Mouse (Mus musculus): ENCODE results near the gene Klhl20. TPM values are rescaled to one million over a fixed set of nuclear protein-coding genes. Genes with fewer than 3 reads are reported as not detected.

Klhl20 gene
- total and polyA plus RNA-seq, 3 experiments, result 2.9 to 52.5 (median 27.3) TPM

- ATAC-seq (ENCODE audit: extremely low read depth, insufficient number of reproducible peaks, low FRiP score, poor library complexity, severe bottlenecking) (no peak; the same call in 1 of the 2 replicates), DNase-seq (ENCODE audit: low spot score) (no peak)
- H3K4me3 ChIP-seq (ENCODE audit: low read depth, low read length), result no peak overlapping the region
- H3K9me3 ChIP-seq (replicated peaks), result no peaks in the 10 kb centered on the region
- TF ChIP-seq TAL1 (conservative IDR thresholded peaks at IDR 0.05; ENCODE audit: low read depth, low read length) (no peak), GATA1 (IDR thresholded peaks at IDR 0.05; ENCODE audit: borderline replicate concordance, low read length) (no peak), CTCF (IDR thresholded peaks at IDR 0.05; ENCODE audit: low read depth, low read length) (no peak), GATA2 (IDR thresholded peaks at IDR 0.05; ENCODE audit: borderline replicate concordance, low read depth, low read length) (no peak), POLR2AphosphoS5 (IDR thresholded peaks at IDR 0.05; ENCODE audit: insufficient replicate concordance, low read depth, low read length) (no peak)
- peaks cover 11% of the 10 kb centered on the region for H3K27me3 ChIP-seq (ENCODE audit: insufficient read depth, low read length)
- no peaks in the 10 kb centered on the region for H3K36me3 ChIP-seq (replicated peaks)
- H3K4me1 ChIP-seq (ENCODE audit: insufficient read depth, low read depth, low read length), result peaks cover 13% of the 10 kb centered on the region; the same call in 1 of the 2 replicates
Observed at GRCm38 (mm10) chr1:161139496-161139895, 8.2 kb upstream of the Klhl20 start.

GRCm38 (mm10) chr1:161126461-161126860 lies 4.8 kb downstream of the Klhl20 start:
- peaks cover 15% of the 10 kb centered on the region for H3K4me1 ChIP-seq (ENCODE audit: insufficient read depth, low read depth, low read length)
- no peak overlapping the region for H3K4me3 ChIP-seq (ENCODE audit: low read depth, low read length)
- H3K27me3 ChIP-seq (ENCODE audit: insufficient read depth, low read length), result no peaks in the 10 kb centered on the region
- H3K9me3 ChIP-seq (replicated peaks), result no peaks in the 10 kb centered on the region
- ATAC-seq (ENCODE audit: extremely low read depth, insufficient number of reproducible peaks, low FRiP score, poor library complexity, severe bottlenecking) (no peak), DNase-seq (ENCODE audit: low spot score) (no peak)
- TF ChIP-seq GATA1 (IDR thresholded peaks at IDR 0.05; ENCODE audit: borderline replicate concordance, low read length) (no peak), CTCF (IDR thresholded peaks at IDR 0.05; ENCODE audit: low read depth, low read length) (no peak), POLR2AphosphoS5 (IDR thresholded peaks at IDR 0.05; ENCODE audit: insufficient replicate concordance, low read depth, low read length) (no peak), TAL1 (conservative IDR thresholded peaks at IDR 0.05; ENCODE audit: low read depth, low read length) (no peak), GATA2 (IDR thresholded peaks at IDR 0.05; ENCODE audit: borderline replicate concordance, low read depth, low read length) (no peak)
- peaks cover 42% of the 10 kb centered on the region for H3K36me3 ChIP-seq (replicated peaks)

- no peaks in the 10 kb centered on the region for H3K9me3 ChIP-seq (replicated peaks)
- ATAC-seq (ENCODE audit: extremely low read depth, insufficient number of reproducible peaks, low FRiP score, poor library complexity, severe bottlenecking) (no peak), DNase-seq (ENCODE audit: low spot score) (no peak)
- H3K4me3 ChIP-seq (ENCODE audit: low read depth, low read length), result no peak overlapping the region
- no peaks in the 10 kb centered on the region for H3K27me3 ChIP-seq (ENCODE audit: insufficient read depth, low read length)
- H3K36me3 ChIP-seq (replicated peaks), result peaks cover 39% of the 10 kb centered on the region
- peaks cover 6% of the 10 kb centered on the region; the same call in 1 of the 2 replicates for H3K4me1 ChIP-seq (ENCODE audit: insufficient read depth, low read depth, low read length)
- TF ChIP-seq GATA1 (IDR thresholded peaks at IDR 0.05; ENCODE audit: borderline replicate concordance, low read length), result no peak
- TF ChIP-seq CTCF (IDR thresholded peaks at IDR 0.05; ENCODE audit: low read depth, low read length), result no peak
- TF ChIP-seq POLR2AphosphoS5 (IDR thresholded peaks at IDR 0.05; ENCODE audit: insufficient replicate concordance, low read depth, low read length), result no peak
- no peak for TF ChIP-seq GATA2 (IDR thresholded peaks at IDR 0.05; ENCODE audit: borderline replicate concordance, low read depth, low read length)
- TF ChIP-seq TAL1 (conservative IDR thresholded peaks at IDR 0.05; ENCODE audit: low read depth, low read length), result no peak
Observed at GRCm38 (mm10) chr1:161122661-161123418, 8.5 kb downstream of the Klhl20 start.

GRCm38 (mm10) chr1:161114591-161114990 lies 16.7 kb downstream of the Klhl20 start:
- no peaks in the 10 kb centered on the region for H3K27me3 ChIP-seq (ENCODE audit: insufficient read depth, low read length)
- no peaks in the 10 kb centered on the region for H3K4me1 ChIP-seq (ENCODE audit: insufficient read depth, low read depth, low read length)
- no peak for DNase-seq (ENCODE audit: low spot score)
- peaks cover 22% of the 10 kb centered on the region for H3K36me3 ChIP-seq (replicated peaks)
- H3K9me3 ChIP-seq (replicated peaks), result no peaks in the 10 kb centered on the region
- no peak for ATAC-seq (ENCODE audit: extremely low read depth, insufficient number of reproducible peaks, low FRiP score, poor library complexity, severe bottlenecking)
- TF ChIP-seq POLR2AphosphoS5 (IDR thresholded peaks at IDR 0.05; ENCODE audit: insufficient replicate concordance, low read depth, low read length), result no peak
- no peak for TF ChIP-seq GATA1 (IDR thresholded peaks at IDR 0.05; ENCODE audit: borderline replicate concordance, low read length)
- no peak for TF ChIP-seq CTCF (IDR thresholded peaks at IDR 0.05; ENCODE audit: low read depth, low read length)
- no peak for TF ChIP-seq GATA2 (IDR thresholded peaks at IDR 0.05; ENCODE audit: borderline replicate concordance, low read depth, low read length)
- TF ChIP-seq TAL1 (conservative IDR thresholded peaks at IDR 0.05; ENCODE audit: low read depth, low read length), result no peak
- no peak overlapping the region for H3K4me3 ChIP-seq (ENCODE audit: low read depth, low read length)

- DNase-seq (ENCODE audit: low spot score), result no peak
- no peak overlapping the region for H3K4me3 ChIP-seq (ENCODE audit: low read depth, low read length)
- H3K36me3 ChIP-seq (replicated peaks), result peaks cover 44% of the 10 kb centered on the region
- no peak for ATAC-seq (ENCODE audit: extremely low read depth, insufficient number of reproducible peaks, low FRiP score, poor library complexity, severe bottlenecking)
- H3K4me1 ChIP-seq (ENCODE audit: insufficient read depth, low read depth, low read length), result no peaks in the 10 kb centered on the region
- no peaks in the 10 kb centered on the region for H3K9me3 ChIP-seq (replicated peaks)
- H3K27me3 ChIP-seq (ENCODE audit: insufficient read depth, low read length), result no peaks in the 10 kb centered on the region
- TF ChIP-seq GATA2 (IDR thresholded peaks at IDR 0.05; ENCODE audit: borderline replicate concordance, low read depth, low read length) (no peak), GATA1 (IDR thresholded peaks at IDR 0.05; ENCODE audit: borderline replicate concordance, low read length) (no peak), CTCF (IDR thresholded peaks at IDR 0.05; ENCODE audit: low read depth, low read length) (no peak), TAL1 (conservative IDR thresholded peaks at IDR 0.05; ENCODE audit: low read depth, low read length) (no peak), POLR2AphosphoS5 (IDR thresholded peaks at IDR 0.05; ENCODE audit: insufficient replicate concordance, low read depth, low read length) (no peak)
Observed at GRCm38 (mm10) chr1:161109216-161109615, 22.1 kb downstream of the Klhl20 start.

DNA sequence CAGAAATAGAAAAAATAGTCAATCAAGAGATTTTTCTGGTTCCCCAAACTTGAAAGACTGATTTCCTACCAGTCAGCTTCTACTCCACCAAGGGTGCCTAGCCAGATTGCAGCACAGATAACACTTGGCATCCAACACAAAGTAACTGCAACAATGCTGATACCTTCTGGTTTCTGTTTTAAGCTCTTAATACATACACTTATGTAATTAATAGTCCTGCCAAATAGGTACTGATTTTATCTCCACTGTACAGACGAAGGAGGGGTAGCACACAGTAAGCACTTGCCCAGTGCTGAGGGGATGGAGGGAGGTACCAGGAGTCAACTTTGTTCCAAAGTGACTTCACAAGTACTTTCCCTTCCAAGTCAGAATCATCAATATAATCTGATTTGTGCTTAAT lies 27.5 kb downstream of the Klhl20 start:
- DNase-seq (ENCODE audit: low spot score), result no peak
- H3K36me3 ChIP-seq (replicated peaks), result peaks cover 42% of the 10 kb centered on the region
- ATAC-seq (ENCODE audit: extremely low read depth, insufficient number of reproducible peaks, low FRiP score, poor library complexity, severe bottlenecking), result no peak
- H3K9me3 ChIP-seq (replicated peaks), result no peaks in the 10 kb centered on the region
- H3K4me3 ChIP-seq (ENCODE audit: low read depth, low read length), result no peak overlapping the region
- no peaks in the 10 kb centered on the region for H3K27me3 ChIP-seq (ENCODE audit: insufficient read depth, low read length)
- H3K4me1 ChIP-seq (ENCODE audit: insufficient read depth, low read depth, low read length), result peaks cover 20% of the 10 kb centered on the region
- TF ChIP-seq POLR2AphosphoS5 (IDR thresholded peaks at IDR 0.05; ENCODE audit: insufficient replicate concordance, low read depth, low read length), result no peak
- no peak for TF ChIP-seq GATA1 (IDR thresholded peaks at IDR 0.05; ENCODE audit: borderline replicate concordance, low read length)
- TF ChIP-seq TAL1 (conservative IDR thresholded peaks at IDR 0.05; ENCODE audit: low read depth, low read length), result no peak
